Mouse (Mus musculus) small intestine, adult 2 months (tissue): Measurements from ENCODE around the gene Crat.

Source experiments
- CTCF ChIP-seq: fragments of 200-500 bp; IDR thresholded peaks from 2 replicates; pipeline ENCODE4 v1.5.1; 2012; ENCODE audit warnings: low read depth, mild to moderate bottlenecking, control low read depth, inconsistent platforms, low read length, moderate library complexity, mixed read lengths; ENCODE audit not compliant: insufficient replicate concordance, insufficient read length; ENCODE audit errors: extremely low read depth
- POLR2A ChIP-seq: fragments of 200-500 bp; IDR thresholded peaks from 2 replicates; pipeline ENCODE4 v1.6.1; 2012; ENCODE audit warnings: low read depth, mild to moderate bottlenecking, control low read depth, inconsistent platforms, low read length, moderate library complexity

DNA sequence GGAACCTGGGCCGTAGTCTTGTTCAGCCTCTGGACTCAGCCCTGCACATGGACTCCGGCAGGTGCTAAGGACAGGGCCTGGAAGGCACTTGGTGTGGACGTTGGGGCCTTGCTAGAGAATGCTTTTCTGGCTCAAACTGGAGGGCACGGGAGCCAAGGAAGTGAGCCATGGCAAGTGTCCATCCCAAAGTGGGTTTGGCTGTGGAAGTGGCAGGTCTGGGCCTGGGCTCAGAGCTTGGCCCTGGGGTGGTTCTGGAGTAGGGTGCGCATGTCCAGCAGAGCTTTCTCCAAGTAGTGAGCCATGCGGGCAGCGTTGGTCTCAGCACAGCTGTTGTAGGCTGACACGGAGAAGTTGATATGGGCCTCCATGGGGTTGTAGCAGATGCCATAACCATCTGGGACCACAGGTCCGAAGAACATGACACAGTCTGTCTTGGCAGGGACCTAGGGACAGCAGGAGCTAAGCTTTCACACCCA lies 13.2 kb downstream of the Crat start:
- TF ChIP-seq CTCF (no peak), POLR2A (no peak)
